Mouse (Mus musculus): ENCODE results near the gene Ncaph2. TPM values are rescaled to one million over a fixed set of nuclear protein-coding genes. Genes with fewer than 3 reads are reported as not detected.

The Ncaph2 gene
- polyA plus RNA-seq, 1 experiment from 2014 or later = 187 TPM

DNA sequence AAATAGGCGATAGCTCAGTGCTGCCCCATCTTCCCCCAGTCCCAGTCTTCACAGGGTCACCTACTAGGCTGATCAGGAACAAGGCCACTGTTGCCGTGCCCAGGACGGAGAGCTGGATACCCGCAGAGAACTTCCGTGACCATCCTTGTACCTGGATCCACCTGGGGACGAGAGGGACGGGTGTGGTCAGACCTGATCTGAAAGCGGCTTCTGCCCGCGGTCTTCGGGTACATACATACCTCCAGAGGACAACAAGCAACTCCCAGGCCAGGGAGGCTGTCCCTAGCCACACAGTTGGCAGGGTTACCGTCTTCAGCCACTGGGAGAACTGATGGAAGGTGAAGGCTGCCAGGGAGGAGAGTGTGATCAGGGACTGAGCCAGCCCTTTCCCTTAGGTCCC, 2.7 kb upstream of the Ncaph2 start:
- Histone ChIP-seq H3K27ac (no peak overlapping the region), H3K36me3 (peaks cover 49% of the 10 kb centered on the region), H3K9me3 (no peaks in the 10 kb centered on the region), H3K27me3 (ENCODE audit: insufficient read depth, poor library complexity, severe bottlenecking) (no peaks in the 10 kb centered on the region), H3K4me1 (replicated peaks) (peaks cover 28% of the 10 kb centered on the region), H3K4me3 (no peak overlapping the region)
- 94% methylated on average over 12 of the region's 12 CpGs for WGBS
- DNase-seq (ENCODE audit: low spot score) = no peak

DNA sequence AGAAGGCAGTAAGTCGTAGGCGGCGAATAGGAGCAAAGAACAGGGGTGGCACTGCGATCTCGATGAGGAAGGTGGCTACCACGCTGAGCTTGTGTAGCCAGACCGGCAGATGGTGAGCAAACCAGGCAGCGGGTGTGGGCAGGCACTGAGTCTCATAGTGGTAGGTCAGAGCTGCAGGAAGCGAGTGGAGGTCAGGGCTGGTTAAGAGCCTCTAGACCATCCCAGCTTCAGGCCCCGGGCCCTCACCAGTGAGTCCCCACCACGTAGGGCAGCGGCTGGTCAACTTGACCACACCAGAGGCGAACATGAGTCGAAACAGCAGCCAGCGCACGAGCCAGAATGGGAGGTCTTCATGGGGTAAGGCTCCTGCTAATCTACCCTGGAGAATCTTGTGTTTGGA, 1.7 kb upstream of the Ncaph2 start:
- H3K36me3 ChIP-seq = peaks cover 59% of the 10 kb centered on the region
- 94% methylated on average over 16 of the region's 16 CpGs for WGBS
- no peaks in the 10 kb centered on the region for H3K27me3 ChIP-seq (ENCODE audit: insufficient read depth, poor library complexity, severe bottlenecking)
- no peaks in the 10 kb centered on the region for H3K9me3 ChIP-seq
- no peak overlapping the region for H3K27ac ChIP-seq
- H3K4me1 ChIP-seq (replicated peaks) = peaks cover 34% of the 10 kb centered on the region
- H3K4me3 ChIP-seq = peak overlapping the region; percentile 89
- no peak for DNase-seq (ENCODE audit: low spot score)

DNA sequence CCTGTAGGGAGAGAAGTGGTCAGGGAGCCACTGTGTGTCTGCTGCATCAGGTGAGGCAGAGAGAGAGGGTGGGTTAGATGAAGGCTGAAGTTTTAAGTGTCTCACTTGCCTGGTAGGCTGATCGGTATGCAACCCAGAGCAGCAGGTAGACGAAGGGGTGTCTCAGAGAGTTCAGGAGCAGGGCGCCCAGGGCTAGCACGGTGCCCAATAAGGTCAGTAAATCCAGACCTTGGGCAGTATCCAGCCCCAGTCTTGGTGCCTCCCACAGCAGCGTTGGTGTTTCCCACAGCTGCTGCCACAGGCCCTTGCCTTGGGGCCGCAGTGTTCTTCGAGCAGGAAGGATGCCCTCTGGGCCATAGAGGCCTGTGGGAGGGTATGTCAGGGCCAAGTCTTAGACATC, 1.1 kb upstream of the Ncaph2 start:
- no peak for DNase-seq (ENCODE audit: low spot score)
- WGBS = 88% methylated on average over 7 of the region's 7 CpGs
- Histone ChIP-seq H3K9me3 (no peaks in the 10 kb centered on the region), H3K4me3 (peak overlapping the region; percentile 89), H3K36me3 (peaks cover 63% of the 10 kb centered on the region), H3K27ac (peak overlapping the region; percentile 95), H3K4me1 (replicated peaks) (peaks cover 34% of the 10 kb centered on the region), H3K27me3 (ENCODE audit: insufficient read depth, poor library complexity, severe bottlenecking) (no peaks in the 10 kb centered on the region)

GRCm38 (mm10) chr15:89356372-89356771, 853 bp downstream of the Ncaph2 start:
- WGBS = under 1% methylated on average over 15 of the region's 15 CpGs
- Histone ChIP-seq H3K27ac (peak overlapping the region; percentile 95), H3K4me1 (replicated peaks) (peaks cover 34% of the 10 kb centered on the region), H3K27me3 (ENCODE audit: insufficient read depth, poor library complexity, severe bottlenecking) (no peaks in the 10 kb centered on the region), H3K4me3 (peak overlapping the region; percentile 89), H3K36me3 (peaks cover 64% of the 10 kb centered on the region), H3K9me3 (no peaks in the 10 kb centered on the region)
- peak; percentile 90 for DNase-seq (ENCODE audit: low spot score)

- H3K9me3 ChIP-seq = no peaks in the 10 kb centered on the region
- no peak overlapping the region for H3K4me3 ChIP-seq
- no peak for DNase-seq (ENCODE audit: low spot score)
- peaks cover 64% of the 10 kb centered on the region for H3K36me3 ChIP-seq
- H3K27ac ChIP-seq = no peak overlapping the region
- H3K4me1 ChIP-seq (replicated peaks) = peaks cover 32% of the 10 kb centered on the region
- no peaks in the 10 kb centered on the region for H3K27me3 ChIP-seq (ENCODE audit: insufficient read depth, poor library complexity, severe bottlenecking)
- WGBS = 94% methylated on average over 3 of the region's 3 CpGs
Measured at GRCm38 (mm10) chr15:89358784-89359183, 3.3 kb downstream of the Ncaph2 start.

GRCm38 (mm10) chr15:89363051-89363450, 7.5 kb downstream of the Ncaph2 start:
- no peaks in the 10 kb centered on the region for H3K9me3 ChIP-seq
- peaks cover 5% of the 10 kb centered on the region; the same call in 1 of the 2 replicates for H3K4me1 ChIP-seq (replicated peaks)
- WGBS = 95% methylated on average over 7 of the region's 7 CpGs
- H3K36me3 ChIP-seq = peaks cover 97% of the 10 kb centered on the region
- no peak for DNase-seq (ENCODE audit: low spot score)
- H3K27ac ChIP-seq = no peak overlapping the region
- no peaks in the 10 kb centered on the region for H3K27me3 ChIP-seq (ENCODE audit: insufficient read depth, poor library complexity, severe bottlenecking)
- H3K4me3 ChIP-seq = no peak overlapping the region

GRCm38 (mm10) chr15:89365141-89365551, 9.6 kb downstream of the Ncaph2 start:
- peaks cover 100% of the 10 kb centered on the region for H3K36me3 ChIP-seq
- no peaks in the 10 kb centered on the region for H3K27me3 ChIP-seq (ENCODE audit: insufficient read depth, poor library complexity, severe bottlenecking)
- WGBS = 94% methylated on average over 4 of the region's 4 CpGs
- DNase-seq (ENCODE audit: low spot score) = no peak
- no peaks in the 10 kb centered on the region for H3K4me1 ChIP-seq (replicated peaks)
- H3K27ac ChIP-seq = no peak overlapping the region
- no peaks in the 10 kb centered on the region for H3K9me3 ChIP-seq
- no peak overlapping the region for H3K4me3 ChIP-seq

DNA sequence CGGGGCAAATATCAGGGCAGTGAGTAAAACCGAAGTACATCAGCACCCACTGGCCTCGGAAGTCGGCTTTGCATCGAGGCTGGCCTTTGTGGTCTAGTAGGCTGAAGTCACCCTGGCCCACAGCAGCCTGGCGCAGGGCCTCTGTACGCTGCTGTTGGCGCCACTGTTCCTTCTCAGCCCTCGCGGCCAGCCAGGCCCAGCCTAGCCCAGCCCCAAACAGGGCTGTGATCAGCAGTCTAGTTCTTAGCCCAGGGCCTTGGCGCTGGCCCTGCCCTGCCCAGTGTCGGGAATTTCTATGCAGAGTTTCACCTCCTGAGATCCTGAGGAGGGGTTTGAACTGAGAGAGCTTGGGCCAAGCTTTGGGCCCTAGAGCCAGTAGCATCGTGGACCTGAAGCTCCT, 16.5 kb downstream of the Ncaph2 start:
- H3K9me3 ChIP-seq = no peaks in the 10 kb centered on the region
- WGBS = 92% methylated on average over 13 of the region's 13 CpGs
- peak overlapping the region; percentile 71; the same call in 1 of the 2 replicates for H3K4me3 ChIP-seq
- H3K27ac ChIP-seq = no peak overlapping the region; the same call in 1 of the 2 replicates
- H3K27me3 ChIP-seq (ENCODE audit: insufficient read depth, poor library complexity, severe bottlenecking) = peaks cover 18% of the 10 kb centered on the region
- peaks cover 61% of the 10 kb centered on the region for H3K36me3 ChIP-seq
- no peak for DNase-seq (ENCODE audit: low spot score)
- peaks cover 28% of the 10 kb centered on the region for H3K4me1 ChIP-seq (replicated peaks)

DNA sequence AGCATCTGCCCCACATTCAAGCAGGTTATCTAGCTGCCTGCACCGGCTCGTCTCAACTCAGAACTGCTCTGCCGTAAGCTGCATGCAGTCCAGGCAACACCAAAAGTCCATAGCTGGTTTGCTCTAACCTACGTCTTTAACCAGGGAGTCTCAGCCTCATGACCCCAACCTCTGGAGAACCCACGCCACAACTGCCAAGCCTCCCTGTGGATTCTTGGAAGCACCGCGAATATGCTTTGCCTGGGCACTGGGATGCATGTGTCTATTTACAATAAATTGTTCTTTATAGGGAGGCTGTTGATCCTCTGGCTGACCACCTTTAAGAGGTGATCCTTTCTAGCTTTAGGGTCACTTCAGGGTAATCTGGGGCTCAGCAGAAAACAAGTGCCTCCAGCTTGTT, 17.0 kb downstream of the Ncaph2 start:
- Histone ChIP-seq H3K4me3 (peak overlapping the region; percentile 71), H3K27ac (peak overlapping the region; percentile 95; the same call in 1 of the 2 replicates), H3K27me3 (ENCODE audit: insufficient read depth, poor library complexity, severe bottlenecking) (peaks cover 22% of the 10 kb centered on the region), H3K9me3 (no peaks in the 10 kb centered on the region), H3K4me1 (replicated peaks) (peaks cover 33% of the 10 kb centered on the region), H3K36me3 (peaks cover 56% of the 10 kb centered on the region)
- no peak for DNase-seq (ENCODE audit: low spot score)
- whole genome bisulfite sequencing = 89% methylated on average over 7 of the region's 7 CpGs

DNA sequence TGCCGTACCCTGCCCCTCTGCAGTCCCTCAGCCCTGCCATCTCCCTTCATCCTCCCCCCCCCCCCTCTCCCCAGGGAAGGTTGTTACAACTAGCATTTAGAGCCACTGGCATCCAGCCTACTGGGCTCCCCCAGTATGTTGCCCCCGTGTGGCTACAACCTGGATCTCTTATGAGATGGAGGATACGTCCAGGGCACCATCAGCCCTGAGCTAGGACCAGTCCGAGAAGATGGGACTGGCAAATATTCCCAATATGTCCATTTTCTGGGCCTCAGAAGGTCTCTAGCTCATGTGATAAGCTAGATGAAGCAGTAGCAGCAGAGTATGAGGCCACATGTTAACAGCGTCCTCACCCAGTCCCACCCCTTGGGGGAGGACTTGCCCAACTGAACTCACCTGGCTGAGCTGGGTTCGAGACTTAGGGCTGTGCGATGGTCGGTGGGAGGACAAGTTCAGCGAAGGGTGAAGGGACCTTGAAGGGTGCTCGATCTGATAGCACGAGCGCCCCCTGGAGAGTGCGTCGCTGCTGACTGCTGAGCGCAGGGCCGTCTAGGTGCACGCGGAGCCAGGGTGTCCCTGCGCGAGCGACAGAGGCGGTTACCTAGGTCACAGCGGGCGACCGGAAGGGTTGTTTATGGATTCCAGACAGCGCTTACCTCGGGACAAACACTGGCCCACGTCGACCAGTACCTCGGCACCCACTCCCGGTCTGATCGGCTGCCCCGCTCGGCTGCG, 17.7 kb downstream of the Ncaph2 start:
- Histone ChIP-seq H3K27ac (peak overlapping the region; percentile 95), H3K4me1 (replicated peaks) (peaks cover 39% of the 10 kb centered on the region), H3K9me3 (no peaks in the 10 kb centered on the region), H3K36me3 (peaks cover 50% of the 10 kb centered on the region), H3K27me3 (ENCODE audit: insufficient read depth, poor library complexity, severe bottlenecking) (peaks cover 29% of the 10 kb centered on the region), H3K4me3 (peak overlapping the region; percentile 71)
- DNase-seq (ENCODE audit: low spot score) = peak; percentile 79
- 3% methylated on average over 35 of the region's 35 CpGs for WGBS

GRCm38 (mm10) chr15:89373762-89374248, 18.3 kb downstream of the Ncaph2 start, which contains the start of gene Sco2:
Sco2 (minus strand) TSS chr15:89373846.
- Histone ChIP-seq H3K9me3 (no peaks in the 10 kb centered on the region), H3K4me3 (peak within 1 kb of the TSS; percentile 71), H3K27ac (peak within 1 kb of the TSS; percentile 95), H3K4me1 (replicated peaks) (peaks cover 45% of the 10 kb centered on the region), H3K36me3 (peaks cover 44% of the 10 kb centered on the region), H3K27me3 (ENCODE audit: insufficient read depth, poor library complexity, severe bottlenecking) (peaks cover 35% of the 10 kb centered on the region)
- DNase-seq (ENCODE audit: low spot score) = peak; percentile 97
- WGBS = under 1% methylated on average over 42 of the region's 42 CpGs

DNA sequence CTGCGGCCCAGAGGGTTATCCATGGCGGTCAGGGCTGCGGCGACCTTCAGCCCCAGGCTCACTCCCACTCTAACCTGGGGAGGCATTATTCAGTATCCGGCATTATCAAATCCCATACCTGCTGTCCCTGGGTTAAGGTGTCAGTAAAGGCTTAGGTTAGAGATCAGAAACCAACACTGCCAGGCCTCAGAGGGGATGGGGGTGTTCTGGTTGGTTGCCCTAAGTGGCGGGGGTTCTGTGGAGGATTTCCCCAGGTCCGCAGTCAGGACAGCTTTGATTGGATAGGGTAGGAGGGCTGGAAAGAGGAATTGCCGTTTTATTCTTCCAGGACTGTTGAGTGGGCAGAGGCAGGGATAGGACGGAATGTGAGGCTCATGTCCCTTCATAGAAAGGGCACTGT, 18.8 kb downstream of the Ncaph2 start:
- H3K27ac ChIP-seq = peak overlapping the region; percentile 95
- WGBS = 51% methylated on average over 9 of the region's 9 CpGs
- DNase-seq (ENCODE audit: low spot score) = no peak
- H3K9me3 ChIP-seq = no peaks in the 10 kb centered on the region
- H3K4me3 ChIP-seq = peak overlapping the region; percentile 71
- H3K27me3 ChIP-seq (ENCODE audit: insufficient read depth, poor library complexity, severe bottlenecking) = peaks cover 40% of the 10 kb centered on the region
- H3K36me3 ChIP-seq = peaks cover 38% of the 10 kb centered on the region
- H3K4me1 ChIP-seq (replicated peaks) = peaks cover 51% of the 10 kb centered on the region

GRCm38 (mm10) chr15:89374801-89375534, 19.4 kb downstream of the Ncaph2 start:
- Histone ChIP-seq H3K4me1 (replicated peaks) (peaks cover 53% of the 10 kb centered on the region), H3K4me3 (no peak overlapping the region), H3K36me3 (peaks cover 32% of the 10 kb centered on the region), H3K9me3 (no peaks in the 10 kb centered on the region), H3K27ac (peak overlapping the region; percentile 95; the same call in 1 of the 2 replicates), H3K27me3 (ENCODE audit: insufficient read depth, poor library complexity, severe bottlenecking) (peaks cover 47% of the 10 kb centered on the region)
- WGBS = 92% methylated on average over 17 of the region's 17 CpGs
- DNase-seq (ENCODE audit: low spot score) = no peak

Measured in hindbrain, embryonic 10.5 days (tissue).